Mouse (Mus musculus): ENCODE results near the gene Gmpr.

The Gmpr gene

GRCm38 (mm10) chr13:45505546-45505945, 1.7 kb upstream of the Gmpr start:
- DNase-seq (ENCODE audit: low spot score) = no peak

GRCm38 (mm10) chr13:45508495-45508894, 1.3 kb downstream of the Gmpr start:
- peak; percentile 53 for DNase-seq (ENCODE audit: low spot score)

GRCm38 (mm10) chr13:45509366-45509765, 2.1 kb downstream of the Gmpr start:
- no peak for DNase-seq (ENCODE audit: low spot score)

GRCm38 (mm10) chr13:45511706-45512435, 4.6 kb downstream of the Gmpr start:
- DNase-seq (ENCODE audit: low spot score) = no peak

- peak; percentile 30 for DNase-seq (ENCODE audit: low spot score)
These were observed 5.3 kb downstream of the Gmpr start for GRCm38 (mm10) chr13:45512531-45512930.

- no peak for DNase-seq (ENCODE audit: low spot score)
These were observed 6.1 kb downstream of the Gmpr start for GRCm38 (mm10) chr13:45513009-45513984.

- DNase-seq (ENCODE audit: low spot score) = no peak
These were observed 6.9 kb downstream of the Gmpr start for GRCm38 (mm10) chr13:45514115-45514514.

GRCm38 (mm10) chr13:45514832-45515422, 7.7 kb downstream of the Gmpr start:
- no peak for DNase-seq (ENCODE audit: low spot score)

- DNase-seq (ENCODE audit: low spot score) = peak; percentile 78
These were observed 9.5 kb downstream of the Gmpr start for GRCm38 (mm10) chr13:45516501-45517393.

- DNase-seq (ENCODE audit: low spot score) = no peak
These were observed 17.1 kb downstream of the Gmpr start for GRCm38 (mm10) chr13:45524305-45524704.

- DNase-seq (ENCODE audit: low spot score) = no peak
These were observed 17.7 kb downstream of the Gmpr start for GRCm38 (mm10) chr13:45524791-45525435.

- peak; percentile 35 for DNase-seq (ENCODE audit: low spot score)
These were observed 19.0 kb downstream of the Gmpr start for GRCm38 (mm10) chr13:45526230-45526629.

- no peak for DNase-seq (ENCODE audit: low spot score)
These were observed 20.2 kb downstream of the Gmpr start for GRCm38 (mm10) chr13:45527232-45527964.

GRCm38 (mm10) chr13:45528787-45529186, 21.5 kb downstream of the Gmpr start:
- DNase-seq (ENCODE audit: low spot score) = no peak

GRCm38 (mm10) chr13:45530754-45531153, 23.5 kb downstream of the Gmpr start:
- peak; percentile 44 for DNase-seq (ENCODE audit: low spot score)

GRCm38 (mm10) chr13:45535731-45536453, 28.6 kb downstream of the Gmpr start:
- DNase-seq (ENCODE audit: low spot score) = no peak

- DNase-seq (ENCODE audit: low spot score) = no peak
These were observed 29.9 kb downstream of the Gmpr start for GRCm38 (mm10) chr13:45537110-45537509.

- no peak for DNase-seq (ENCODE audit: low spot score)
These were observed 30.8 kb downstream of the Gmpr start for GRCm38 (mm10) chr13:45538091-45538490.

GRCm38 (mm10) chr13:45538532-45539204, 31.4 kb downstream of the Gmpr start:
- DNase-seq (ENCODE audit: low spot score) = peak; percentile 91

Measured in embryo, embryonic 10.5 days (tissue).